Mouse (Mus musculus) limb, embryonic 14.5 days (tissue): Measurements from ENCODE around the gene Pappa2. TPM values are rescaled to one million over a fixed set of nuclear protein-coding genes. Genes with fewer than 3 reads are reported as not detected.

ENCODE experiments used
- ATAC-seq: fragments of 200-750 bp; cut with Nextera tagmentation; 2 replicates; pipeline ENCODE4 v1.8.0; 2017; ENCODE audit warnings: low read depth, moderate number of reproducible peaks, moderate TSS enrichment; ENCODE audit not compliant: low FRiP score
- DNase-seq: peaks from one replicate; pipeline ENCODE4 v3.0.0-alpha.2; 2015; ENCODE audit warnings: low spot score
- H3K27ac ChIP-seq: fragments of 300-500 bp; sonication (generic); replicated peaks from 2 replicates; pipeline ENCODE4 v1.5.1; 2014; ENCODE audit warnings: low read depth, mild to moderate bottlenecking, low read length, moderate library complexity, mixed read lengths
- H3K27me3 ChIP-seq: fragments of 300-500 bp; sonication (generic); 2 replicates; pipeline ENCODE4 v1.6.1; 2014; ENCODE audit warnings: low read length, mixed read lengths; ENCODE audit not compliant: control insufficient read depth, insufficient read depth
- H3K36me3 ChIP-seq: fragments of 300-500 bp; sonication (generic); 2 replicates; pipeline ENCODE4 v1.6.1; 2014; ENCODE audit warnings: mild to moderate bottlenecking, low read length, moderate library complexity, mixed read lengths; ENCODE audit not compliant: control insufficient read depth, insufficient read depth
- H3K4me1 ChIP-seq: fragments of 300-500 bp; sonication (generic); 2 replicates; pipeline ENCODE4 v1.6.1; 2014; ENCODE audit warnings: antibody characterized with exemption, low read length, mixed read lengths; ENCODE audit not compliant: control insufficient read depth, insufficient read depth
- H3K4me2 ChIP-seq: fragments of 300-500 bp; sonication (generic); replicated peaks from 2 replicates; pipeline ENCODE4 v1.6.1; 2014; ENCODE audit warnings: low read depth, mild to moderate bottlenecking, low read length, moderate library complexity; ENCODE audit not compliant: severe bottlenecking
- H3K4me3 ChIP-seq: fragments of 300-500 bp; sonication (generic); replicated peaks from 2 replicates; pipeline ENCODE4 v1.5.1; 2014; ENCODE audit warnings: low read length
- H3K9ac ChIP-seq: fragments of 300-500 bp; sonication (generic); 2 replicates; pipeline ENCODE4 v1.6.1; 2014; ENCODE audit warnings: mild to moderate bottlenecking, low read depth, low read length, moderate library complexity; ENCODE audit not compliant: severe bottlenecking
- H3K9me3 ChIP-seq: fragments of 300-500 bp; sonication (generic); 2 replicates; pipeline ENCODE4 v1.6.1; 2016; ENCODE audit warnings: low read length; ENCODE audit not compliant: control insufficient read depth
- POLR2A ChIP-seq: fragments of 200-500 bp; IDR thresholded peaks from 2 replicates; pipeline ENCODE4 v1.8.0; 2012; ENCODE audit warnings: inconsistent platforms, mild to moderate bottlenecking, moderate library complexity, borderline replicate concordance; ENCODE audit not compliant: insufficient read depth, insufficient read length; ENCODE audit errors: extremely low read depth
- WGBS: fragments of 180-500 bp; shearing (Covaris S2); extraction: QIAGEN DNeasy Blood & Tissue Kit; methylation state at CpG from one replicate; pipeline ENCODE4 v1.1.7; 2014; 5-methylcytosine and 5-hydroxymethylcytosine counted together
- polyA plus RNA-seq, 2 experiments: library from polyadenylated mRNA; depleted of rRNA in 1 of 2; stranded (reverse) in 1 of 2; unstranded in 1 of 2; fragments of >200 nt; fragmentation: Nextera tagmentation in 1 of 2; extraction: Ambion mirVana in 1 of 2; gene quantifications; 2 replicates each; pipeline versions ENCODE4 v1.2.1 to v1.2.3; 2012 to 2014

The Pappa2 gene
- polyA plus RNA-seq, 2 experiments = 3.8 to 5.2 TPM

DNA sequence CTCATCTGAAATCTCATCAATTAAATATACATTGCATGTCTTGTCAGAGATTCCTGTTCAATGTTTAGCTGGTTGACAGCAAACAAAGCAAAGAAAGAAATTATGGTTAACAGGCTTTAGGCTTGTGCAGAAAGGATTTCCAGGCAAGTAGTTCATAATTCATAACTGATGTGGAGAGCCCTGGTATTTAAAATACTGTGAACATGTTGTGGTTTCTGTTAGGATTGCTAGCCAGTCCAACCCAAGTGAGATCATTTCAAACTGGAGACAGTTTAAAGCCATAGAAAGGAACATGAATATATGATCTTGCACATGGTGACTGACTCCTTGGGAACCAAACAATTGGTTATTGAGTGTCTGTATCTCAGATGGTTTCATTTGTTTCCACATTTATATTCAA is 152.4 kb downstream of the Pappa2 start:
- TF ChIP-seq POLR2A = no peak
- H3K4me1 ChIP-seq = no peaks in the 10 kb centered on the region
- no peaks in the 10 kb centered on the region for H3K27me3 ChIP-seq
- no peak for ATAC-seq
- no peak for DNase-seq
- no peaks in the 10 kb centered on the region for H3K9me3 ChIP-seq
- H3K9ac ChIP-seq = no peak overlapping the region
- H3K4me3 ChIP-seq = no peak overlapping the region
- H3K27ac ChIP-seq = no peak overlapping the region
- H3K36me3 ChIP-seq = no peaks in the 10 kb centered on the region
- H3K4me2 ChIP-seq = no peak overlapping the region

GRCm38 (mm10) chr1:158819676-158820075 is 160.6 kb downstream of the Pappa2 start:
- no peak for TF ChIP-seq POLR2A
- Histone ChIP-seq H3K4me3 (no peak overlapping the region), H3K4me1 (peaks cover 6% of the 10 kb centered on the region; the same call in 1 of the 2 replicates), H3K4me2 (no peak overlapping the region), H3K36me3 (no peaks in the 10 kb centered on the region), H3K27me3 (no peaks in the 10 kb centered on the region), H3K9me3 (no peaks in the 10 kb centered on the region), H3K9ac (no peak overlapping the region), H3K27ac (no peak overlapping the region)
- DNase-seq (no peak), ATAC-seq (no peak)
- WGBS = 97% methylated on average over 2 of the region's 2 CpGs

- ATAC-seq = peak; percentile 50; the same call in 1 of the 2 replicates
- no peak overlapping the region for H3K9ac ChIP-seq
- no peak overlapping the region for H3K27ac ChIP-seq
- peaks cover 6% of the 10 kb centered on the region; the same call in 1 of the 2 replicates for H3K4me1 ChIP-seq
- peak; percentile 8 for DNase-seq
- H3K4me2 ChIP-seq = no peak overlapping the region
- no peaks in the 10 kb centered on the region for H3K36me3 ChIP-seq
- TF ChIP-seq POLR2A = no peak
- H3K4me3 ChIP-seq = no peak overlapping the region
- no peaks in the 10 kb centered on the region for H3K27me3 ChIP-seq
- no peaks in the 10 kb centered on the region for H3K9me3 ChIP-seq
- 27% methylated on average over 3 of the region's 3 CpGs for whole genome bisulfite sequencing
Measured at GRCm38 (mm10) chr1:158816479-158816878, 163.8 kb downstream of the Pappa2 start.

DNA sequence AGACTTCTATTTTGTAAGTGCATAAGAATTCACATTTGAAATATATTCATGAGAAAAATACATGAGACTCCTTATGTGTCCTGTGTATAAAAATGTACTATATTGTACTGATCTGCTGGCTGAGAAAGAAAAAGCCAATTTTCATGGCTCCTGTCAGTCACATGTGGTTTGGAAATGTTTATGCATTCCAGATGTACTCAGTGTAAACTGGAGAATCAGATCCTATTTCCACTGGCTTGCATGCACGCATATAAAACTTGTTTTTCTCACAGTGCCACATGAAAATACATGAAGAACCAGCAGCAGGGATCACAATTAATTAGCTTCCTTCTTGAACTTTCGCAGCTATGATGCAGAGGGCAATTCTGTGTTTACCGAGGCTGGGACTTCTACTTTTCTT is 168.4 kb downstream of the Pappa2 start:
- TF ChIP-seq POLR2A = no peak
- no peaks in the 10 kb centered on the region for H3K27me3 ChIP-seq
- peak; percentile 45 for DNase-seq

DNA sequence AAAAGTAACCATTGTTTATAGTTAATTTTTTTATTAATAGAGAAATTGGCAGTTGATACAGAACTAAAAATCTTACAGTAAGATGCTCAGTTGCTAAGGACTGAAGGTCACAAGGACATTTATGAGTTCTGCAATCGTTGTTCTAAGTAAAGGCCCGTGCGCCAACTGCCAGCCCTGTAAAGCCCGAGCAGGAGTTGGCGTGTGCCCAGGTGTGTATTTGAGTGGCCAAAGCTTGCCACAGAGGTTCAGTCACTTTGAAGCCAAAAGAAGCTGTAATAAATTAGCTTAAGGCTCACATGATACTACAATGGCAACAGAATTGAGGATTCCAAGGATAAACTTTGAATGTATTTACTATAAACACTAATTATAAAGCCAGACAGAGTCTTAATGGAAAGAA is 204.8 kb downstream of the Pappa2 start:
- ATAC-seq (no peak), DNase-seq (no peak)
- H3K36me3 ChIP-seq = no peaks in the 10 kb centered on the region
- H3K4me1 ChIP-seq = no peaks in the 10 kb centered on the region
- H3K9ac ChIP-seq = no peak overlapping the region
- H3K9me3 ChIP-seq = no peaks in the 10 kb centered on the region
- H3K4me3 ChIP-seq = no peak overlapping the region
- 81% methylated on average over 5 of the region's 5 CpGs for WGBS
- H3K4me2 ChIP-seq = no peak overlapping the region
- H3K27me3 ChIP-seq = no peaks in the 10 kb centered on the region
- no peak for TF ChIP-seq POLR2A
- no peak overlapping the region for H3K27ac ChIP-seq

More for the DNA sequence above, 168.4 kb downstream of the Pappa2 start:
- Histone ChIP-seq H3K9ac (no peak overlapping the region), H3K9me3 (no peaks in the 10 kb centered on the region), H3K4me1 (peaks cover 5% of the 10 kb centered on the region; the same call in 1 of the 2 replicates), H3K36me3 (no peaks in the 10 kb centered on the region), H3K4me3 (no peak overlapping the region), H3K27ac (no peak overlapping the region), H3K4me2 (no peak overlapping the region)
- 23% methylated on average over 3 of the region's 3 CpGs for WGBS
- peak; percentile 41; the same call in 1 of the 2 replicates for ATAC-seq

DNA sequence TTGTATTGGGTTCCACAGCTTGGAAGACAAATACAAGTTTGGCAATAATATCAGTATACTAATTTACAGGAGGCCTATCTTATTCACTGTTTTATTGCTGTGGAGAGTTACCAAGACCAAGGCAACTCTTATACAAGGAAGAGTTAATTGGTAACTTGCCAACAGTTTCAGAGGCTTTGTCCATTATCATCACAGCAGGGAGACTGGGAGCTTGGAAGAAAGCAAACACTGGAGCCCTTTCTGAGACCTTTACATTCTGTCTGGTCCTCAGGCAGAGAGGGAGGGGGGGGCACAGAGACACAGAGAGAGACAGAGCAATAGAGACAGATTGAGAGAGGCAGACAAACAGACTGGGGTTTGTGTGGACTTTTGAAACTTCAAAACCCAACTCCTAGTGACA is 207.2 kb downstream of the Pappa2 start:
- H3K4me3 ChIP-seq = no peak overlapping the region

More for the DNA sequence above, 207.2 kb downstream of the Pappa2 start:
- Histone ChIP-seq H3K36me3 (no peaks in the 10 kb centered on the region), H3K27ac (no peak overlapping the region), H3K9ac (no peak overlapping the region), H3K4me1 (no peaks in the 10 kb centered on the region), H3K4me2 (no peak overlapping the region), H3K27me3 (no peaks in the 10 kb centered on the region), H3K9me3 (no peaks in the 10 kb centered on the region)
- ATAC-seq = no peak
- TF ChIP-seq POLR2A = no peak
- no peak for DNase-seq
